Mouse (Mus musculus) neural tube, embryonic 14.5 days (tissue): ENCODE measurements around the gene Sult6b2. TPM values are rescaled to one million over a fixed set of nuclear protein-coding genes. Genes with fewer than 3 reads are reported as not detected.

ENCODE experiments used
- ATAC-seq: fragments of 200-750 bp; cut with Nextera tagmentation; 2 replicates; pipeline ENCODE4 v1.8.0; 2017; ENCODE audit warnings: low read depth, mild to moderate bottlenecking, moderate TSS enrichment, moderate library complexity
- H3K27ac ChIP-seq: fragments of 300-500 bp; sonication (generic); 2 replicates; pipeline ENCODE4 v1.5.1; 2014; ENCODE audit warnings: low read depth, mild to moderate bottlenecking, control low read depth, low read length, moderate library complexity, mixed read lengths
- H3K27me3 ChIP-seq: fragments of 300-500 bp; sonication (generic); 2 replicates; pipeline ENCODE4 v1.6.1; 2014; ENCODE audit warnings: low read length; ENCODE audit not compliant: control insufficient read depth, insufficient read depth
- H3K36me3 ChIP-seq: fragments of 300-500 bp; sonication (generic); 2 replicates; pipeline ENCODE4 v1.6.1; 2014; ENCODE audit warnings: low read length, mixed read lengths; ENCODE audit not compliant: control insufficient read depth, insufficient read depth
- H3K4me1 ChIP-seq: fragments of 300-500 bp; sonication (generic); 2 replicates; pipeline ENCODE4 v1.6.1; 2014; ENCODE audit warnings: low read length; ENCODE audit not compliant: control insufficient read depth, insufficient read depth
- H3K4me2 ChIP-seq: fragments of 300-500 bp; sonication (generic); 2 replicates; pipeline ENCODE4 v1.6.1; 2014; ENCODE audit warnings: mild to moderate bottlenecking, low read depth, low read length, control low read depth
- H3K4me3 ChIP-seq: fragments of 300-500 bp; sonication (generic); 2 replicates; pipeline ENCODE4 v1.5.1; 2014; ENCODE audit warnings: low read depth, low read length, control low read depth, mixed read lengths
- H3K9ac ChIP-seq: fragments of 300-500 bp; sonication (generic); replicated peaks from 2 replicates; pipeline ENCODE4 v1.6.1; 2014; ENCODE audit warnings: low read depth, mild to moderate bottlenecking, control low read depth, low read length, mixed read lengths
- H3K9me3 ChIP-seq: fragments of 300-500 bp; sonication (generic); 2 replicates; pipeline ENCODE4 v1.6.1; 2016; ENCODE audit warnings: low read length; ENCODE audit not compliant: control insufficient read depth
- WGBS: fragments of 180-500 bp; shearing (Covaris S2); extraction: QIAGEN DNeasy Blood & Tissue Kit; methylation state at CpG from one replicate; pipeline ENCODE4 v1.1.7; 2014; 5-methylcytosine and 5-hydroxymethylcytosine counted together
- polyA plus RNA-seq: library from polyadenylated mRNA; unstranded; fragments of >200 nt; fragmentation: Nextera tagmentation; extraction: Ambion mirVana; gene quantifications from 2 replicates; pipeline ENCODE4 v1.2.1, GENCODE M21; 2014

The Sult6b2 gene
- polyA plus RNA-seq, 1 experiment from 2014 or later = 0.09 TPM

- Histone ChIP-seq H3K27me3 (no peaks in the 10 kb centered on the region), H3K36me3 (no peaks in the 10 kb centered on the region), H3K4me1 (no peaks in the 10 kb centered on the region), H3K9me3 (no peaks in the 10 kb centered on the region), H3K9ac (no peak overlapping the region), H3K4me2 (no peak overlapping the region), H3K4me3 (no peak overlapping the region), H3K27ac (no peak overlapping the region)
- no peak for ATAC-seq
- WGBS = 86% methylated on average over 6 of the region's 6 CpGs
These were observed 62.5 kb downstream of the Sult6b2 start for GRCm38 (mm10) chr6:142741763-142742162.

GRCm38 (mm10) chr6:142738637-142739036, 65.7 kb downstream of the Sult6b2 start:
- H3K27ac ChIP-seq = no peak overlapping the region
- no peaks in the 10 kb centered on the region for H3K36me3 ChIP-seq
- H3K9me3 ChIP-seq = no peaks in the 10 kb centered on the region
- ATAC-seq = no peak
- no peaks in the 10 kb centered on the region for H3K27me3 ChIP-seq
- no peak overlapping the region for H3K4me3 ChIP-seq
- WGBS = 82% methylated on average over 6 of the region's 6 CpGs
- no peaks in the 10 kb centered on the region for H3K4me1 ChIP-seq
- no peak overlapping the region for H3K4me2 ChIP-seq
- no peak overlapping the region for H3K9ac ChIP-seq

DNA sequence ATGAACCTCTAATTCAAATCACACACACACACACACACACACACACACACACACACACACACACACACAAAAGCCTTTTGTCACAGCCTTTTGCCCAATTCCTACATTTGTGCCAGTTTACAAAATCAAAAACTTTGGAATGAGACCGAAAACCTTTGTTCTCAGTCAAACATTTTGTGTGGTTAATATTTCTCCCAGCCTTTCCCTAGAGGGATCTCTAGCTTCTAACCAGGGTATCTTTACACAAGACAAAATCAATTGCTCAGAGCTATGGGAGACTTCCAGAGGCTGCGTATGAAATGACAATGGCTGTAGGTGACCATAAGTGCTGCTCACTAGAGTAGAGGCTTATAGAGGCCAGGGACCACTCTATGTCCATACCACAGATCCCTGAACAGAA, 66.1 kb downstream of the Sult6b2 start:
- H3K36me3 ChIP-seq = no peaks in the 10 kb centered on the region
- no peaks in the 10 kb centered on the region for H3K27me3 ChIP-seq
- H3K4me1 ChIP-seq = no peaks in the 10 kb centered on the region
- H3K4me3 ChIP-seq = no peak overlapping the region
- H3K4me2 ChIP-seq = no peak overlapping the region
- ATAC-seq = no peak
- H3K27ac ChIP-seq = no peak overlapping the region
- no peaks in the 10 kb centered on the region for H3K9me3 ChIP-seq
- H3K9ac ChIP-seq = no peak overlapping the region
- 93% methylated on average over 2 of the region's 2 CpGs for WGBS

DNA sequence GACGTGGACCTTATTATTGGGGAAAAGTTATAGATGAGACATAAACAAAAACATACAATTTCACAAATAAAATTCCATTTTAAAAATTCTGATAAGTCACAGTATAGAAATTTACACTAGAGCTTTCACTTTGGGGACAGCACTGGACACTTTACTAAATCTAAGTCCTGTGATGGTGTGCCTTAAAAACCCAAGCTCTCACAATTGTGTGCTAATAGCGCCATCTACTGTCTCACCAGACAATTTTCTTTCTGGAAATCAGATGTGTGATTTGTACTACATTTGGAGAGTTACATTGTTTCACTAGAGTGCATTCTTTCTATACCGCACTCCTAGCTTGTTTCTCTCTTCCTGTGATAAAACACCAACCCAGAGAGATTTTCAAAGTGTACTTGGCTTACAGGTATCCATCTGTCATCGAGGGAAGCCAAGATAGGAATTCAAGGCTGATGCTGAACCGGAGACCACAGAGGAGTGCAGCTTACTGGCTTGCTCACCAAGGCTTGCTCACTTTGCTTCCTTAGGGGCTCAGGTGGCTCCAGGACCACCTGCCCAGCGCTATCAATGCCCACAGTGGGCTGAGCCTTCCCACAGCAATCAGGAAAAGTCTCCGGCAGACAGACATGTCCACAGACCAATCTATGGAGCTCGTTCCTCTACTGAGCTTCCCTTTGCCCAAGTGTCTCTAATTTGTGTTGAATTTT, 68.8 kb downstream of the Sult6b2 start:
- Histone ChIP-seq H3K4me1 (no peaks in the 10 kb centered on the region), H3K27me3 (no peaks in the 10 kb centered on the region), H3K9ac (no peak overlapping the region), H3K36me3 (no peaks in the 10 kb centered on the region), H3K4me2 (no peak overlapping the region), H3K4me3 (no peak overlapping the region), H3K9me3 (no peaks in the 10 kb centered on the region), H3K27ac (no peak overlapping the region)
- ATAC-seq = peak; percentile 44; the same call in 1 of the 2 replicates
- 50% methylated on average over 8 of the region's 8 CpGs for WGBS

Other genes starting within 250 kb of the Sult6b2 start
- gene Kcnj8, start 232.9 kb downstream of the Sult6b2 start, polyA plus RNA-seq = 8.3 and 11.7 TPM in 2 replicates
- gene Abcc9, start 102.2 kb downstream of the Sult6b2 start, polyA plus RNA-seq = 4.6 and 5.5 TPM in 2 replicates
- gene Cmas, start 47.8 kb downstream of the Sult6b2 start, polyA plus RNA-seq = 181 and 199 TPM in 2 replicates
- gene St8sia1, start 159.9 kb upstream of the Sult6b2 start, polyA plus RNA-seq = 8.2 and 9.5 TPM in 2 replicates